Mouse (Mus musculus) MN1 (cell line): ENCODE measurements around the gene 0610009B22Rik.
"Not testable (repeated sequence)": the region's sequence is repeated elsewhere in the genome, so short reads cannot be mapped to it uniquely, and the experiment has no call there.

Experiments used
- DNase-seq: peaks from one replicate; pipeline ENCODE4 v3.0.0-alpha.2; 2016; ENCODE audit warnings: low spot score

0610009B22Rik gene

DNA sequence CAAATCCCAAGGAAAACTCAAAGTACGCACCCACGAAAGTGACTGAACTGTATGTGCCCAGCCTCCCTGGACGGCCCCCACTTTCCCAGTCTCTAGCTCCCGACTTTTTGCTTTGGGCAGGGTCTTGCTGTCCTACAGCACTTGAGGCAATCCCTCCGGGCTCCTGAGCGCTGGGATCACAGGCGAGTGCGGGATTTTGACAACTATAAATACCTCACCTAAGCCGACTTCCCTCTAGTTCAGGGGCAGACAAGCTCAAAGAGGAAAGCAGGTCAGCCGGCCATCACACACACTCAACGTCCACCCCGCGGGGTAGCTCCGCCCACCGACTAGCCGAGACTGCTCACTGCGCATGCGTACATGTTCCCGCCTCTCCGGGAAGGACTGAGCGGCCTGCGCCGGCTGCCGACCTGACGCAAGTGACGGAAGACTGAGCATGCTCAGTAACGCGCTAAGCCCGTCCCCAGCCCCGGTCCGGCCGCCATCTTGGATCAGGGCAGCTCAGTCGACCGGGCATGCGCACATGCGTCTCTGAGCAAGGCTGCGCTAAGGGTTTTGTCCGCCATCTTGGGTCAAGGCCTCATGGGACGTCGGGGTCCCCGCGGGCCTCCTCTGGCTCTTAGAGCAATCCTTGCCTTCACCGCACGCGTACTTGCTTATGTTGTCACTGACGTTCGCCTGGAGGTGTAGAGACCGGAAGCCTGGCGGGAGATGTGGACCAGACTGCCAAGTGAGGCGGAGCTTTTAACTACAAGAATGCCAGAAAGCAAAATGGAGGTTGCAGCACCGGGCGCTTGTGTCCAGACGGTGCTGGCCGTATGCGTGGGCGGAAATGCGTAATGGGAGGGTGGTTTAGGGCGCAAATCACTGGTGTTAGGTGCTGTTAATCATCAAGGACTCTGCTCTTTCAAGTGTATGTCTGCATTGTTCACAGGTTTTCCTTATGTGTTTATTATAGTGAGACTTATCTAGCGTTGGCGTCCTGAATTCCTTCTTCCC is at the start of gene 0610009B22Rik:
Gene 0610009B22Rik (minus strand): TSS at position 545 of the 999 bp plus-strand sequence.
- peak; percentile 100 for DNase-seq

DNA sequence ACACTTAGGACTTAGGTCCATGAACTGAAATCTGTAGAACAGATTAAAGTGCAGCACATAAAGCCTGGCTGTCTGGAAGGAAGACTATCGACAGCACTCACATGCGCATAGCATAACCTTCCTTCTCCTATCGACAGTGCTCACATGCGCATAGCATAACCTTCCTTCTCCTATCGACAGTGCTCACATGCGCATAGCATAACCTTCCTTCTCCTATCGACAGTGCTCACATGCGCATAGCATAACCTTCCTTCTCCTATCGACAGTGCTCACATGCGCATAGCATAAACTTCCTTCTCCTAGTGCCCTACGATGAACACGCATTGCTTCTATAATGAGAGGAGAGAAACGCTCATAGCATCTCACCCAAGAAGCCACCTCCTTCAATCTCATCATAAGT is 45.5 kb upstream of the 0610009B22Rik start:
- DNase-seq = not testable (repeated sequence)

DNA sequence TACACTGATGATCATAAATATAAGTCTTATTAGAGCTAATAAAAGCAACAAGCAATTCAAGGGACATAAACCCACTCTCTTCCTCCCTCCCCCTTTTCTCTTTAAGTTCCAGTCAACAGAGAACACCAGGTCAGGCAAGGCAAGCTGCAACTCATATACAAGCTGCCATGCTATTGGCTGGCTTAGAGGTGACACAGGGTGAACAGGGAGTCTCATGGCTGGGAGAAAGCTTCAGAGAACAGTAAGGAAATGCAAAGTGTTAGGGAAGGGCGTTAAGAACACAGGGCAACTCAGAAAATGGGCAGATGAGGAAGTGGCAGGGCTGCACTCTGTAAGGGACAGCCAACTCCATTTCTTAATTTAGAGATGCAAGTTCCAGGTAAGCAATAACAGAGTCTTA is 44.2 kb upstream of the 0610009B22Rik start:
- DNase-seq = no peak

DNA sequence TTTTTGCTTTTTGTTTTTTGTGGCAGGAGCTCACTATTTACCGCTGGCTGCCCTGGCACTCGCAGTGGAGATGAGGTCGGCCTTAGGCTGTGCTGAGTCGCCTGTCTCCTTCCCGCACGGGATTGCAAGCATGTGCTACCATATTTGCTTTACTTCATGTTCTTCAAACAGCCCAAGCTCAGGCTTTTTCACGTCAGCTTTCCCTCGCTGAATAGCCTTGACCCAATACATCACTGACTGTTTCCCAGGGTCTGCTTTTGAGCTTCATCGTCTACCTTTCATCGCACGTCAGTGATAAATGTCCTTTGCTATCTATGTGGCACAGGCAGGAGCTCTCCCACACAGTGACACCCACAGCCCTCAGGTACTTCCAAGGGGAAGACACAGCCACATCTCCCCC is 32.4 kb upstream of the 0610009B22Rik start:
- no peak for DNase-seq

DNA sequence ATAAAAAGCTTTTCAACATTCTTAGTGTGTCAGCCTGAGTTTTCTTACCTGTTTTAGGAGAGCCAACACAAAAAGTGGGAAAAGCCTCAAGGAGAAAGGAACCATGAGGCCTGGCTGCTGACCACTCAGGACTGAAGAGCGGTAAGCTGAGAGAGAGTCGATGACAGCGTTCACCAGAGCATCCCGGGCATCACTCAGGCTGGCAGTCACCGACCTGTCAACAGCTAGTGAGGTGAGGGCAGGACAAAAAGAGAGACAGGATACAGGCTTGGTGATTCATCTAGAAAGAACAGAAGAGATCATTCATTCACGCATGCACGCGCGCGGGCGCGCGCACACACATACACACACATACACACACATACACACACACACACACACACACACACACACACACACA is 18.4 kb upstream of the 0610009B22Rik start:
- no peak for DNase-seq

DNA sequence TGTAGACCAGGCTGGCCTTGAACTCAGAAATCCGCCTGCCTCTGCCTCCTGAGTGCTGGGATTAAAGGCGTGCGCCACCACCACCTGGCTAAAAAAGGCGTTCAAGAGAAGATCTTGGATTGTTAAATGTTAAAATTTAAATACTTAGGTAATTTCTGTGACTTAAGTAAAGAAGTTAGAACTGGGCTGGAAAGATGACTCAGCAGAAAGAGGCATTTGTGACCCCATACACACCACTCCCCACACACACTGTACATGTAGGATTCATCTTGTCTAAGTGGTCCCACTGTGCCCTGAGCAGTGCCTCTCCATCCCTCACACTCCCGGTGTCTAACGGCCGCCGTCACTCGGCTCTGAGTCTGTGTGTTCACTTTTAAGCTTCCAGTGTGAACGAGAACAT is 17.8 kb upstream of the 0610009B22Rik start:
- no peak for DNase-seq

DNA sequence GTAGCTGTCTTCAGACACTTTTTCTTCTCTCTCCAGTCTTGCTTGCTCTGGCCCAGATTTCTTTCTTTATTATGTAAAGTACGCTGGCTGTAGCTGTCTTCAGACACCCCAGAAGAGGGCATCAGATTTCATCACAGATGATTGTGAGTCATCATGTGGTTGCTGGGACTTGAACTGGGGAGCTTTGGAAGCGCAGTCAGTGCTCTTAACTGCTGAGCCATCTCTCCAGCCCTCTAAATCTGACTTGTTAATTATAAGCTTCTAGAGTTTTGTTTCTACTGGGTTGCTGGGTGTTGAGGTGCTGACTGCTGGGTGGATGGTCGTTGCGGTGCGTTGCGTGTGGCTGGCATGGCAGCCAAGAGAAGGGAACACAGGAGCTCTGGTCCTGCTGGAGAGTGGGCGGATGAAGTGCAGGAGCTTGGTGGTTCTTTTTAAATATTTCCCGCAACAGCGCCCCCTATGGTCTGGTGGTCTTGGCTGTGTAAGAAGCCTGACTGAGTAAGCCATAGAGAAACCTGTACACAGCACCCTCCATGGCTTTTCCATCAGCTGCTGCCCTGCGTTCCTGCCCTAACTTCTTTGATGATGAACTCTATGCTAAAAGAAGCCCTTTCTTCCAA is 14.8 kb upstream of the 0610009B22Rik start:
- peak; percentile 51 for DNase-seq

DNA sequence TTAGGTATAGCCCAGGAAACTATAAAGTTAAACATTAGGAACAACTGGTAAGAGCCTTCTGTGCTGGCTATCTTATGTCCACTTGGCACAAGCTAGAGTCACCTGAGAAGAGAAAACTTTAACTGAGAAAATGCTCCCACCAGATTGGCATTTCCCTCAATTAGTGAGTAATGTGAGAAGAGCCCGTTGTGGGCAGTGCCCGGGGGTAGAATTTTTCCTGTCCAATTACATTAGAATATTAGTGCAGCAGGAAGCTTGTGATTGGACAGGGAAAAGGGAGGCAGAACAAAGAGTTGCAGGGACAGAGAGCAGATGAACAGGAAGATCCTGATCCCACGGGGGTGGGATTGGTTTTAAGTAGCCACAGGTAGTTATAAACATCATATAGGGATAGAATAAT is 14.2 kb upstream of the 0610009B22Rik start:
- no peak for DNase-seq

DNA sequence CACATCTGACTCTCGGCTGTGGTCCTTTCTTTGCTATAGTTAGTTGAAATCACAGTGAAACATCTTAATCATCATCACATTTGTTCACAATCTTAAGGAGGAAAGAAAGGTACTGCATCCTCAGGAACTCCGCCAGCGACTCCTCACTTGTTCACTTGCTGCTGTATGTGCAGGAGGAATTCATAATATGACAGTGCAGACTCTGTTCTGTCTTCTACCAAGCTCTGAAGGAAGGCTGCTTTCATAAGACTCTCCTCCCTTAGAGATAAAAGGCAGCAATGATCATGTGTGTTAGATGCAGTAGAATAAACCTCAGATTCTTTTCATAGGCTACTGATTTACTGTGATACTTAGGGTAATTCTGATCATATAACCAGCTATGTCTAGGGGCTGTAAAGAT is 6.3 kb upstream of the 0610009B22Rik start:
- no peak for DNase-seq

DNA sequence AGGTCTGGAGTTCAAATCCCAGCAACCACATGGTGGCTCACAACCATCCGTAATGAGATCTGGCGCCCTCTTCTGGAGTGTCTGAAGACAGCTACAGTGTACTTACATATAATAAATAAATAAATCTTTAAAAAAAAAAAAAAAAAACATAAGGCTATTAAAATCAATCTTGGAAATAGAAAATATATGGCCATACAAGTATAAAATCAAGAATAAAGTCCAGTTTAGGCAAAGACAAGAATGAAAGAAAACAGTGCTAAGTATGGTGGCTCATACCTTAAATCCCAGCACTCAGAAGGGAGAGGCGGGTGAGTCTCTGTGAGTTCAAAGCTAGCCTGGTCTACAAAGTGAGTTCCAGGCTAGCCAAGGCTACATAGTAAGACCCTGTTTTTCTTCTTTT is 1.9 kb upstream of the 0610009B22Rik start:
- DNase-seq = not testable (repeated sequence)

DNA sequence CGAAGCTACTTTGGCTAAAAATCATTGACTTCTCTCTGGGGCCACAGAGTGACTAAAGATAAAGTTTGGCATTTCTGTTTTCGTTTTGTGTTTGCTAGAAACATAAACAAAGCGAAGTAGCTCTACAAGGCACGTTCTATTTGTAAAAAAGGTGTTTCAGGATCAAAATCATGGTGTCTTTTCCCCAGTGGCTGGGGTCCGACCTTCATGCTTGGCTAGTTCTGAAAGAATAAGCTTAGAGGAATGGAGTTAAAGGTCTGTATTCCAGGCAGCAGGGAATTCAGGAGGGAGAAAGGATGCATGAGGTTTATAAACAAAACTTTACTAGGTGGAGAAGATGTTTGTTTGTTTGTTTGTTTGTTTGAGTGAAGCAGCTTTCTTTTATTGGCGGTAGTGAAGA is 669 bp upstream of the 0610009B22Rik start:
- no peak for DNase-seq

DNA sequence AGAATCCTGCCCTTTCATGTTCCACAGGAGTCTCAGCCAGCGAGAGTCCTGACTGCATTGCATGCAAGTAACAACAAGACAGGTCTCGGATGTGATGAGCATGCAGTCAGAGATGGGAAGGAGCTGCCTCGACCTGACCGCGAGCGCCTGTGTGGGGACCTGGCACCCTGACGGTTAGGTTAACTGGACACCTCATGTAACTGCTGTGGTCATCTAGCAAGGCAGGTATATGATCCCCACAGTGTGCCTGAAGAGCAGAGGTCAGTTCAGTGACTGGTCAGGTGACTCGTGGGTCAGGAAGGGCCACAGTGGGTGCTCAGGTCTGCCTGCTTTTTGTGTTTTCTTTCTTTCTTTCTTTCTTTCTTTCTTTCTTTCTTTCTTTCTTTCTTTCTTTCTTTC is 6.7 kb downstream of the 0610009B22Rik start:
- DNase-seq = no peak

DNA sequence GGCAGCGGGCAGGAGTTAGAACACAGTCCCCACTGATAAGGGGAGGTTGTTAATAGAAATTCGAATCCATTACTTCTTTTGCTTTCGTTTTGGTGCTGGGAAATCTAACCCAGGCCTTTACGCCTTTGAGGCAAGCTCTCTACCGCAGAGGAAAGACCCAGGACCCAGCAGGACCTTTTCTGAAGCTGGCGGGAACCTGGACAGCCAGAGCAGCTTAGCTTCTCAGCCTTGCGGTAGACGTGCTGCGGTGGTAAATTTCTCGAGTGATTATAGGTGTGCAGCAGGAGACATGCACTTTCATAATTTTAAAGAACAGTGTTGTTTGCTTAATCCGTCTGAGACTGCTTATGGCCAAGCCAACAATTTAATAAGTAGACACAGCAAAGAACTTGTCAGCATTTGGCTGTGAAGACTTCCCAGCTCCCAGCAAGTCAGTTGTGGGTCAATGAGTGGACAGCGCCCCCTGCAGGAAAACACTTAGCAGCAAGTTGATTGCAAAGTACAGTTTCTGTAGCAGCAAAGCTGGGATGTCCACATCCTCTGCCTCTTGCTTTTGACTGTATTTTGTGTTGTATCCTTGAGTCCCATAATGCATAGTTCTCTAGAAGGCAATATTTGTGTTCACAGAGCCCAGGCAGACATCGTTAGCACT is 7.2 kb downstream of the 0610009B22Rik start:
- peak; percentile 90 for DNase-seq

DNA sequence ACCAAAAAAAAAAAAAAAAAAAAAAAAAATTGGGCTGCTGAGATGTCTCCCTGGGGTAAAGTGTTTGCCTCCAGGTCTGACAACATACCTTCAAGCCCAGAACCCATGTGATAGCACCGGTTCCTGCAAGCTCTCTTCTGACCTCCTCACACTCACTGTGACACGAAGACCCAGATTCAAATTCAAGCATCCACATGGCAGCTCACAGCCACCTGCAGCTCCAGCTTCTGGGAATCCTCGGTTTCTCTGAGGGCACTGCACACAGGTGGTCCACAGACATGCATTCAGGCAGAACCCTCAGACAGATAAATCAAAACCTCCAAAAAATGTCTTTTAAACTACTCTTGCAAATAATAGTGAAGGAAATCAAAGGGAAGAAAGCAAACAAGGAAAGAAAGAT is 9.2 kb downstream of the 0610009B22Rik start:
- no peak for DNase-seq

DNA sequence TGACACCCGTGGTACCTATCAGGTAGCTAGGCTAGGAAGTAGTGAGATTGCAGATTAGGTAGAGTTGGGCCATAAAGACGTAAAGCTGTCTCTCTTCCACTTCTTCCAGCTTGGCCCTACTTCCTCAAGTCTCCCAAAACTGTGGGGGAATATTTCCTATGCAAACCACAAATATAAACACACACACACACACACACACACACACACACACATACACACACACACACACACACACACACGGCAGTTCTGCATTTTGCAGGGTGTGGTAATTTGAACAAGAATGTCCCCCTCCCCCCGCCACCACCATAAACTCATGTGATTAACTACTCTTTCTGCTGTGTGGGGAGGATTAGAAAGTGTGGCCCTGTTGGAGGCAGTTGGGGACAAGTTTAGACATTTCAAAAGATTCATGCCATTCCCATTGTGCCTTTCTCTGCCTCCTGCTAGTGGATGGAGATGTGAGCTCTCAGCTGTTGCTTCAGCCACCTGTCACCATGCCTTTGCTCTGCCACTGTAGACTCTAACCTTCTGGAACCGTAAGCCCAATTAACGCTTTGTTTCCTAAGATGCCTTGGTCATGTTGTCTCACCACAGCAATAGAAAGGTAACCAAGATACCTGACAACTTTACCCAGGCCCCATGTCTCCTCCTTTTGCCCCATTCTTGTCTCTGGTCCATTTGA is 10.8 kb downstream of the 0610009B22Rik start:
- DNase-seq = no peak

DNA sequence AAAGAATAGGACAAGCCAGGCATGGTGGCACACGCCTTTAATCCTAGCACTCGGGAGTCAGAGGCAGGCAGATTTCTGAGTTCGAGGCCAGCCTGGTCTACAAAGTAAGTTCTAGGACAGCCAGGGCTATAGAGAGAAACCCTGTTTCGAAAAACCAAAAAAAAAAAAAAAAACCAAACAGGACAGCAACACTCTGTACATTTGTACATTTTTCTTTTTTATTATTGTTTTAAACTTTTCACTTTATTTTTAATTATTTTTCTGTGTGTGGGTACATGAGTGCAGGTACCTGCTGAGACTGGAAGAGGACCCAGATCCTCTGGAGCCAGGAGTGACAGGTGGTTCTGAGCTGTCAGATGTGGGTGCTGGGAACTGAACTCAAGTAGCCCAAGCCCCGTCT is 13.3 kb downstream of the 0610009B22Rik start:
- DNase-seq = no peak

DNA sequence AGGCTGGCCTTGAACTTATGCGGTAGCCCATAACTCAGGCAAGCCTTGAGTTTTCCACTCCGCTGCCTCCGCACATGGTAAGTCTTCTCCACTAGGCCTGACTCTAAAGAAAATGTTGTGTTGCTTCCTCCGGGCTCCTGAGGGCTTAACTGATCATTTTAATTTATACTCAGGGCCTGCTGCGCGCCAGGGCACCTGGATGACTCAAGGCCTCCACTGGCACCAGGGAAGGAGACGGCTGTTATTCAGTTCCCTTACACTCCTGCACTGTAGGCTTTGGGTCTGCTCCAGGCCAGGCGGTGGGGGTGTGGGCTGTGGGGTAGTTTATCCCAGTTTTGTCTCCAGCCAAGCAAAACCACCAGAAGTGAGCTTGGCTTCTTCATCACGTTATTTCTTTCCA is 15.4 kb downstream of the 0610009B22Rik start:
- peak; percentile 51 for DNase-seq

DNA sequence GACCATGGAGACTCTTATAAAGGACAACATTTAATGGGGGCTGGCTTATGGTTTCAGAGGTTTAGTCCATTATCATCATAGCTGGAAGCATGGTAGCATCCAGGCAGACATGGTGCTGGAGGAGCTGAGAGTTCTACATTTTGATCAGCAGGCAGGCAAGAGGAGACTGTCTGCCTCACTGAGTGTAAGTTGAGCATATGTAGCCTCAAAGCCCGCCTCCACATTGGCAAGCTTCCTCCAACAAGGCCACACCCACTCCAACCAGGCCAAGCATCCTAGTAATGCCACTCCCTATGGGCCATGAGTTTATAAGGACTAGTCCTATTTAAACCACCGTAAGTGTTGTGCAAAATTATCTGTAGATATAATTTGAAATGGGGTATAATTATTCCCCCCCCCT is 17.3 kb downstream of the 0610009B22Rik start:
- DNase-seq = peak; percentile 51

DNA sequence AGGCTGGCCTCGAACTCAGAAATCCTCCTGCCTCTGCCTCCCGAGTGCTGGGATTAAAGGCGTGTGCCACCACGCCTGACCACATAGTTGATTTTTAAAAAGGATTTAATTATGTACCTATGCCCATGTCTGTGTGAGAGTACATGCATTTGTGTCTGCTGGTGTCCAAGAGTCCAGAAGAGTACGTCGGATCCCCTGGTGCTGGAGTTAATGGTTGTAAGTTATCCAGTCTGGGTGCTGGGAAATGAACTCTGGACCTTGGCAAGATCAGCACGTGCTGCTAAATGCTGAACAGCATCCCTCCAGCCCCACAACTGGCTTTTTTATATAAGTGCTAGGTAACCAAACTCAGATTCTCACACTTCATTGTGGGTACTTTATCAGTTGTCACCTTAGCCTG is 17.8 kb downstream of the 0610009B22Rik start:
- no peak for DNase-seq

DNA sequence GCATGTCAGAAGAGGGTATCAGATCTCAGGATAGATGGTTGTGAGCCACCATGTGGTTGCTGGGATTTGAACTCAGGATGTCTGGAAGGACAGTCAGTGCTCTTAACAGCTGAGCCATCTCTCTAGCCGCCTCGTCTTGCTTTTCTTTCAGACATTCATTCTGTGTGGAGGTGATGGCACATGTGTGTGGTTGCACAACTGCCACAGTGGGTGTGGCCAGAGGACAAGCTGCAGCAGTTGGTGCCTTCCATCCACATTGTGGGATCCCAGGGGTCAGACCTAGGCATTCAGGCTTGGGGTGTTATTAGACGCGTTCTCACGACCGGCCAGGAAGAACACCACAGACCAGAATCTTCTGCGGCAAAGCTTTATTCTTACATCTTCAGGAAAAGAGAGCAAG is 23.9 kb downstream of the 0610009B22Rik start:
- DNase-seq = peak; percentile 26

DNA sequence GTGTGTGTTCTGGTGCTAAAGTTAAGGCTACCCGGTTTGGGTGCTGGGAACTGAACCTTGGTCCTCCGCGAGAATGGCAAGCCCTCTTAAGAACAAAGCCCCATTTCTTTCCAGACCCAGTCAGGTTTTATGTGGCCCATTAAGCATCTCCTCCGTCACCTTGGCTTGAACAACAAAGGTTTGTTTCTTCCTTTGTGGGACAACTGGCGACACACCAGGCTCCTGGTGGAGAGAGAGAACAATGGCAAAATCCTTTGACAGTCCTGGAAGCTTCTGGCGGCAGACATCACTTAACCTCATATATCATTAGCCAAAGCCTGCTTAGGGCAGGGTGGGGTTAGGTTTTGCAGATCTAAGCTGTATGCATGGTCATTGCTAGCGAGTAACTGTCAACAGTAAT is 26.0 kb downstream of the 0610009B22Rik start:
- DNase-seq = peak; percentile 36

DNA sequence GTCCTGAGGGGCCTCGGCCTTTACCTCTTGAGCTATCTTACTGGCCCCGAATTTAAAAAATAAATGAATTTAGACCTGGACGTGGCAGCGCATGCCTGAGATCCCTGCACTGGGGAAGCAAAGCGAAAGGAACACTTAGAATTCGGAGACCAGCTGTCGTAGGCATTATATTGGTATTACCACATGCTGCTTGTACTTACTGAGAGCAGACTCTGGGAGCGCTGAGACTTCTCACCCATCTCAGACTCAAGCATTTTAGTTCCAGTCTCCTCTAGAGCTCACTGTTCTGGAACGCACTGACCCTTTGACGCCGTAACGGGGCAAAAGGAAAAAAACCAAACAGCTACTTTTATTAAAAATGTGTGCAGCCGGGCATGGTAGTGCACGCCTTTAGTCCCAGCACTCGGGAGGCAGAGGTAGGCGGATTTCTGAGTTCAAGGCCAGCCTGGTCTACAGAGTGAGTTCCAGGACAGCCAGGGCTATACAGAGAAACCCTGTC is 26.8 kb downstream of the 0610009B22Rik start:
- DNase-seq = peak; percentile 35
